Mouse (Mus musculus): ENCODE measurements around the gene Polr2c. TPM values are rescaled to one million over a fixed set of nuclear protein-coding genes. Genes with fewer than 3 reads are reported as not detected.

The Polr2c gene
- polyA plus RNA-seq (2012; rRNA removed): 154 and 166 TPM in 2 replicates

- peak; percentile 72 for TF ChIP-seq CTCF (IDR thresholded peaks at IDR 0.05; ENCODE audit: borderline replicate concordance, insufficient read depth, low read depth, low read length)
- peak; percentile 82; the same call in 1 of the 2 replicates for TF ChIP-seq POLR2A (IDR thresholded peaks at IDR 0.05; ENCODE audit: borderline replicate concordance, insufficient read depth, low read length)
- DNase-seq: peak; percentile 91 to 95
- 0 out of 2 replicates have a peak, but pooled peaks cover 3% of the 10 kb centered on the region for H3K4me1 ChIP-seq (ENCODE audit: control insufficient read depth, insufficient read depth, low read length)
- H3K4me3 ChIP-seq (replicated peaks; ENCODE audit: insufficient read depth, low read depth, low read length): peak within 1 kb of the TSS; percentile 77
- H3K27me3 ChIP-seq (ENCODE audit: control insufficient read depth, insufficient read depth, low read length): no peaks in the 10 kb centered on the region
- under 1% methylated on average over 68 of the region's 68 CpGs for WGBS
- H3K27ac ChIP-seq (ENCODE audit: insufficient read depth, low read length): peak within 1 kb of the TSS; percentile 73
Observed at GRCm38 (mm10) chr8:94857346-94858173, at the start of gene Polr2c. Gene Polr2c, plus strand, starts transcription at chr8:94857450.

DNA sequence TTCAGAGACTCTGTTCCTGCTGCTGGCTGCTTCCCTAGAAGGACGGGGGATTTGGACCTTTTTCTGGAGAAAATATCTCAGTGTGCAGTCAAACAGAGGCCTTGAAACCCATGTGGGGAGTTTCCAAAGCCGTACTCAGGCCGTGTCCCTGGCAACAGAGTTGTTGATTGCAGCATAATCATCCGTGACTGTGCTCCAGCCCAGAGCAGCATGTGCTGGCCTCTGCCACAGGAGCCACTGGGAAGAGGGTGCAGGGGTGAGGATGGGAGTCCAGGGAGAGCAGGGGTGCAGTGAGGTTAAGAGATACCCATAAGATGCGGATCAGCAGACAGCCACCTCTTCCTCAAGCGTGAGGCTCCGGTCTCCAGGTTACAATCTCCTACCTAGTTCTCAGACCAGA lies 49.7 kb upstream of the Polr2c start:
- no peak for DNase-seq
- TF ChIP-seq POLR2A (IDR thresholded peaks at IDR 0.05; ENCODE audit: borderline replicate concordance, insufficient read depth, low read length) (no peak), CTCF (IDR thresholded peaks at IDR 0.05; ENCODE audit: borderline replicate concordance, insufficient read depth, low read depth, low read length) (no peak)
- no peaks in the 10 kb centered on the region for H3K27me3 ChIP-seq (ENCODE audit: control insufficient read depth, insufficient read depth, low read length)
- no peak overlapping the region for H3K27ac ChIP-seq (ENCODE audit: insufficient read depth, low read length)
- H3K4me3 ChIP-seq (replicated peaks; ENCODE audit: insufficient read depth, low read depth, low read length): no peak overlapping the region
- WGBS: 42% methylated on average over 7 of the region's 7 CpGs
- no peaks in the 10 kb centered on the region for H3K4me1 ChIP-seq (ENCODE audit: control insufficient read depth, insufficient read depth, low read length)

GRCm38 (mm10) chr8:94808372-94808771 lies 48.9 kb upstream of the Polr2c start:
- no peak overlapping the region for H3K4me3 ChIP-seq (replicated peaks; ENCODE audit: insufficient read depth, low read depth, low read length)
- WGBS: 86% methylated on average over 6 of the region's 6 CpGs
- no peaks in the 10 kb centered on the region for H3K4me1 ChIP-seq (ENCODE audit: control insufficient read depth, insufficient read depth, low read length)
- H3K27me3 ChIP-seq (ENCODE audit: control insufficient read depth, insufficient read depth, low read length): no peaks in the 10 kb centered on the region
- H3K27ac ChIP-seq (ENCODE audit: insufficient read depth, low read length): no peak overlapping the region
- no peak for TF ChIP-seq POLR2A (IDR thresholded peaks at IDR 0.05; ENCODE audit: borderline replicate concordance, insufficient read depth, low read length)
- TF ChIP-seq CTCF (IDR thresholded peaks at IDR 0.05; ENCODE audit: borderline replicate concordance, insufficient read depth, low read depth, low read length): no peak
- DNase-seq: no peak

DNA sequence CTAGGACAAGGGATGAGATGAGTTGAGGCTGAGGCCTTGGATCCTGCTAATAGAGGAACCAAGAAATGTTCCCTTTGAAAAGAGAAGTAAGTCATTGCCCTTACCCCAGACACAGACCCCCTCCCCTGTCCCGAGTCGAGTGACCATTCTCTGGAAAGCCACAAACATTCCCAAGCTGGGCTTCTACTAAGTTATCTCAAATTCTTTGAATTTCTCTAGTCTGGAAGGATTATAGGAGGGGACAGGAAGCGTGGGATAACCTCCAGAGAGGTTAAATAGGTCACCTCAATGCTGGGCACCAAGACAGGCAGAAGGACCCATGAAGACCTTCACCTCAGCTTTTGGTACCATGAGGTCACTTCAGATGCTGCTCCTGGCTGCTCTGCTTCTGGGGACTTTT lies 47.1 kb upstream of the Polr2c start, which contains the start of gene Ccl17:
Ccl17 (plus strand) TSS at position 301 of the 400 bp plus-strand sequence.
- Histone ChIP-seq H3K27me3 (ENCODE audit: control insufficient read depth, insufficient read depth, low read length) (no peaks in the 10 kb centered on the region), H3K4me1 (ENCODE audit: control insufficient read depth, insufficient read depth, low read length) (no peaks in the 10 kb centered on the region), H3K27ac (ENCODE audit: insufficient read depth, low read length) (no peak within 1 kb of the TSS), H3K4me3 (replicated peaks; ENCODE audit: insufficient read depth, low read depth, low read length) (no peak within 1 kb of the TSS)
- DNase-seq: no peak
- WGBS: 85% methylated on average over 3 of the region's 3 CpGs
- TF ChIP-seq CTCF (IDR thresholded peaks at IDR 0.05; ENCODE audit: borderline replicate concordance, insufficient read depth, low read depth, low read length) (no peak), POLR2A (IDR thresholded peaks at IDR 0.05; ENCODE audit: borderline replicate concordance, insufficient read depth, low read length) (no peak)

GRCm38 (mm10) chr8:94810855-94811254 lies 46.4 kb upstream of the Polr2c start:
- Histone ChIP-seq H3K27ac (ENCODE audit: insufficient read depth, low read length) (no peak overlapping the region), H3K4me1 (ENCODE audit: control insufficient read depth, insufficient read depth, low read length) (no peaks in the 10 kb centered on the region), H3K27me3 (ENCODE audit: control insufficient read depth, insufficient read depth, low read length) (no peaks in the 10 kb centered on the region), H3K4me3 (replicated peaks; ENCODE audit: insufficient read depth, low read depth, low read length) (no peak overlapping the region)
- no peak for TF ChIP-seq POLR2A (IDR thresholded peaks at IDR 0.05; ENCODE audit: borderline replicate concordance, insufficient read depth, low read length)
- TF ChIP-seq CTCF (IDR thresholded peaks at IDR 0.05; ENCODE audit: borderline replicate concordance, insufficient read depth, low read depth, low read length): no peak
- 87% methylated on average over 5 of the region's 5 CpGs for WGBS
- DNase-seq: no peak

DNA sequence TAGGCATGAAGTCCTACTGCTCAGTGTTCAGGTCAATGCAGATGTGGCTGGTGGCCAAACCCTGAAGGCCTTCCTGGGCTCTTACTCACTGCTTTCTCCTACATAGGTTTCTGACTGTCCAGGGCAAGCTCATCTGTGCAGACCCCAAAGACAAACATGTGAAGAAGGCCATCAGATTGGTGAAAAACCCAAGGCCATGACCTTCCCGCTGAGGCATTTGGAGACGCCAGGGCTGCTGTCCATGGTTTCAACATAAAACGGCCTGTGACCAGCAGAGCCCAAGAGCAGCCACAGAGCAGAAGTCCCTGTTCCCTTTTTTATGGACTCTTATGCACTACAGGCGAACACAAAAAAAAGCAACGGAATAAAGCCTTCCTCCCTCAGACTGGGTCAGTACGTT lies 45.6 kb upstream of the Polr2c start:
- no peak for DNase-seq
- WGBS: 94% methylated on average over 6 of the region's 6 CpGs
- TF ChIP-seq POLR2A (IDR thresholded peaks at IDR 0.05; ENCODE audit: borderline replicate concordance, insufficient read depth, low read length) (no peak), CTCF (IDR thresholded peaks at IDR 0.05; ENCODE audit: borderline replicate concordance, insufficient read depth, low read depth, low read length) (no peak)

GRCm38 (mm10) chr8:94812645-94813098 lies 44.6 kb upstream of the Polr2c start:
- Histone ChIP-seq H3K27ac (ENCODE audit: insufficient read depth, low read length) (no peak overlapping the region), H3K4me3 (replicated peaks; ENCODE audit: insufficient read depth, low read depth, low read length) (peak overlapping the region; percentile 65), H3K27me3 (ENCODE audit: control insufficient read depth, insufficient read depth, low read length) (no peaks in the 10 kb centered on the region), H3K4me1 (ENCODE audit: control insufficient read depth, insufficient read depth, low read length) (no peaks in the 10 kb centered on the region)
- peak; percentile 84 to 88 for DNase-seq
- WGBS: 21% methylated on average over 6 of the region's 6 CpGs
- TF ChIP-seq POLR2A (IDR thresholded peaks at IDR 0.05; ENCODE audit: borderline replicate concordance, insufficient read depth, low read length): no peak
- peak; percentile 59; the same call in 1 of the 2 replicates for TF ChIP-seq CTCF (IDR thresholded peaks at IDR 0.05; ENCODE audit: borderline replicate concordance, insufficient read depth, low read depth, low read length)

More for the DNA sequence above, 45.6 kb upstream of the Polr2c start:
- Histone ChIP-seq H3K4me1 (ENCODE audit: control insufficient read depth, insufficient read depth, low read length) (no peaks in the 10 kb centered on the region), H3K27ac (ENCODE audit: insufficient read depth, low read length) (no peak overlapping the region), H3K27me3 (ENCODE audit: control insufficient read depth, insufficient read depth, low read length) (no peaks in the 10 kb centered on the region), H3K4me3 (replicated peaks; ENCODE audit: insufficient read depth, low read depth, low read length) (no peak overlapping the region)

DNA sequence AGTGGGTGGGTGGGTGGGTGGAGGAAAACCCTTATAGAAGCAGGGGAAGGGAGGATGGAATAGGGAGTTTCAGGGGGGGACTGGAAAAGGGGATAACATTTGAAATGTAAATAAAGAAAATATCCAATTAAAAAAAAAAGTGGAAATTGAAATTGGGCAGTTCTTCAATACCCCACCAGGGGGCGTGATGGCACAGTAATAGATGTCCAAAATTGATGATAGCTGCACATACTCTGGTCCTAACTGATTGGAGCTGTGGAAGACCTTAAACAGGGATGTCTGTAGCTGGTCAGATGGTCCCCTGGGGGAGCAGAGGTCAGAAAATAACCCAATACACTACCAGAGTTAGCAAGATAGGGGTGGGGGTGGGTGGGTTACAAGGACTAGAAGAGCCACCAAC lies 42.7 kb upstream of the Polr2c start:
- TF ChIP-seq CTCF (IDR thresholded peaks at IDR 0.05; ENCODE audit: borderline replicate concordance, insufficient read depth, low read depth, low read length): peak; percentile 48; the same call in 1 of the 2 replicates
- TF ChIP-seq POLR2A (IDR thresholded peaks at IDR 0.05; ENCODE audit: borderline replicate concordance, insufficient read depth, low read length): no peak

More for the DNA sequence above, 42.7 kb upstream of the Polr2c start:
- Histone ChIP-seq H3K4me1 (ENCODE audit: control insufficient read depth, insufficient read depth, low read length) (no peaks in the 10 kb centered on the region), H3K27ac (ENCODE audit: insufficient read depth, low read length) (no peak overlapping the region), H3K27me3 (ENCODE audit: control insufficient read depth, insufficient read depth, low read length) (no peaks in the 10 kb centered on the region), H3K4me3 (replicated peaks; ENCODE audit: insufficient read depth, low read depth, low read length) (no peak overlapping the region)
- 0% methylated on average over 1 of the region's 1 CpGs for WGBS
- DNase-seq: no peak
